Mouse (Mus musculus) neutrophil, adult 65 days (primary cell): ENCODE measurements around the gene Lpcat3. TPM values are rescaled to one million over a fixed set of nuclear protein-coding genes. Genes with fewer than 3 reads are reported as not detected.

ENCODE experiments used
- total RNA-seq: library from RNA; stranded (reverse); gene quantifications from 2 replicates; pipeline ENCODE4 v1.2.4, GENCODE M21; 2023

Gene Lpcat3
- total RNA-seq: 31.7 and 47.1 TPM in 2 replicates

GRCm38 (mm10) chr6:124662477-124663423 lies at the start of gene Lpcat3:
Gene Lpcat3, plus strand, starts transcription at chr6:124663027.

GRCm38 (mm10) chr6:124635985-124636384 lies 26.8 kb upstream of the Lpcat3 start, which contains the start of gene C1s2:
Gene C1s2, minus strand, starts transcription at chr6:124636085.

GRCm38 (mm10) chr6:124711824-124712782 lies 49.3 kb downstream of the Lpcat3 start, which contains the start of the genes Emg1 and Phb2:
Gene Emg1, minus strand, starts transcription at chr6:124712178.
Gene Phb2, plus strand, starts transcription at chr6:124712336.

GRCm38 (mm10) chr6:124738511-124739023 lies 75.7 kb downstream of the Lpcat3 start, which contains the start of gene Ptpn6:
Gene Ptpn6, minus strand, starts transcription at chr6:124738714.

DNA sequence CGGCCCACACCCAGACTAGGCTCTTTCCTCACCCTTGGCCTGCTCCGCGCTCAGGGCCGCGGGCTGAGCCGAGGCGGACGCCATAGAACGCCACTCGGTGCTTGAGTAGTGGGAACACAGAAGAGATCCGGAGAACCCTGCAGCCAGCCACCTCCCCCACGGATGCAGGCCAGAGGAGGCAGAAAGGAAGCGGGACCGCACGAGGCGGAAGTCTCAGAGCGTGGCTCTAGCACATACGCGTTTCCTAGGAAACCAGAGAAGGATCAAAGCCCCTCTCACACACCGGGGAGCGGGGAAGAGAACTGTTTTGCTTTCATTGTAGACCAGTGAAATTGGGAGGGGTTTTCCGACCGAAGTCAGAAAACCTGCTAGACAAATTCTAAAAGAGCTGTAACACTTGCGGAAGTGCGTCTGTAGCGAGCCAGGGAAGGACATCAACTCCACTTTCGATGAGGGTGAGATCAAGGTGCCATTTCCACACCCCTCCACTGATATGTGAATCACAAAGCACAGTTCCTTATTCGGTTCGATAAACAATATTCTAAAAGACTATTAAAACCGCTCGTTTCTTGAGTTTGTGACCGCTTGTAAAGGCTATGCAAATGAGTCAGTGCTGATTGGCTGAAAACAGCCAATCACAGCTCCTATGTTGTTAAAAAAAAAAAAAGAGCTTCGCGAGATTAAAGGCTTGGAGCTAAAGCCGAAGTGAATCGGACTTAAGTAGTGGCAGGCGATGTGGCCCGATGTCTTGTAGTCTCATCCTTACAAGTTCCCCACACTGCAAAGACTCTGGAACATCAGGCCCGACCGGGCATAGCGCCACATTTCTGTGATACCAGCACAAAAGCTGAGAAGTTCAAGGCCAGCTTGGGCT lies 78.3 kb downstream of the Lpcat3 start, which contains the start of gene Grcc10:
Gene Grcc10, minus strand, starts transcription at position 487 of the 874 bp plus-strand sequence.

Other genes starting within 250 kb of the Lpcat3 start
- 43.8 and 79.5 TPM in 2 replicates for gene Pex5, start 248.0 kb upstream of the Lpcat3 start, total RNA-seq
- gene Clstn3, start 198.2 kb upstream of the Lpcat3 start, total RNA-seq: 0.91 and 1.5 TPM in 2 replicates
- 38.8 and 44.2 TPM in 2 replicates for gene C1rl, start 169.9 kb upstream of the Lpcat3 start, total RNA-seq
- gene C1ra, start 150.6 kb upstream of the Lpcat3 start, total RNA-seq: 3.4 and 4.0 TPM in 2 replicates
- gene C1s1, start 120.7 kb upstream of the Lpcat3 start, total RNA-seq: 0.66 TPM in 1 of 2 replicates, not detected in the other
- gene C1rb, start 92.7 kb upstream of the Lpcat3 start, total RNA-seq: 0.43 and 0.76 TPM in 2 replicates
- not detected in 2 replicates for gene C1s2, start 26.9 kb upstream of the Lpcat3 start, total RNA-seq
- gene Emg1, start 49.2 kb downstream of the Lpcat3 start, total RNA-seq: 40.5 and 44.4 TPM in 2 replicates
- gene Phb2, start 49.3 kb downstream of the Lpcat3 start, total RNA-seq: 91.6 and 94.2 TPM in 2 replicates
- gene Ptpn6, start 75.7 kb downstream of the Lpcat3 start, total RNA-seq: 332 and 353 TPM in 2 replicates
- gene Grcc10, start 78.3 kb downstream of the Lpcat3 start, total RNA-seq: 89.2 and 97.3 TPM in 2 replicates
- not detected in 2 replicates for gene Gm45234, start 93.0 kb downstream of the Lpcat3 start, total RNA-seq
- gene Atn1, start 93.5 kb downstream of the Lpcat3 start, total RNA-seq: 39.2 and 39.7 TPM in 2 replicates
- gene Eno2, start 106.6 kb downstream of the Lpcat3 start, total RNA-seq: not detected in 2 replicates
- gene Lrrc23, start 116.7 kb downstream of the Lpcat3 start, total RNA-seq: not detected in 2 replicates
- gene Spsb2, start 145.6 kb downstream of the Lpcat3 start, total RNA-seq: 17.6 and 18.8 TPM in 2 replicates
- 109 and 115 TPM in 2 replicates for gene Tpi1, start 151.3 kb downstream of the Lpcat3 start, total RNA-seq
- 41.6 and 56.4 TPM in 2 replicates for gene Usp5, start 166.5 kb downstream of the Lpcat3 start, total RNA-seq
- gene Cdca3, start 166.5 kb downstream of the Lpcat3 start, total RNA-seq: 41.2 and 59.0 TPM in 2 replicates
- not detected in 2 replicates for gene Gnb3, start 177.2 kb downstream of the Lpcat3 start, total RNA-seq
- 0.36 and 0.76 TPM in 2 replicates for gene P3h3, start 194.7 kb downstream of the Lpcat3 start, total RNA-seq
- not detected in 2 replicates for gene Gpr162, start 201.0 kb downstream of the Lpcat3 start, total RNA-seq
- gene Cd4, start 225.2 kb downstream of the Lpcat3 start, total RNA-seq: 0.88 TPM in 1 of 2 replicates, not detected in the other
- 0.38 and 0.43 TPM in 2 replicates for gene Lag3, start 248.7 kb downstream of the Lpcat3 start, total RNA-seq